Mouse (Mus musculus): ENCODE data around the gene Tgm2. TPM values are rescaled to one million over a fixed set of nuclear protein-coding genes. Genes with fewer than 3 reads are reported as not detected.

The Tgm2 gene
- polyA plus RNA-seq, 1 experiment from 2014 or later = 1.7 TPM

GRCm38 (mm10) chr2:158180797-158181196, 34.6 kb upstream of the Tgm2 start:
- Histone ChIP-seq H3K9ac (replicated peaks; ENCODE audit: low read depth, low read length) (no peak overlapping the region), H3K4me2 (ENCODE audit: low read depth, low read length) (no peak overlapping the region), H3K4me1 (ENCODE audit: control insufficient read depth, insufficient read depth, low read length) (peaks cover 20% of the 10 kb centered on the region), H3K36me3 (ENCODE audit: control insufficient read depth, insufficient read depth, low read length) (no peaks in the 10 kb centered on the region), H3K27ac (ENCODE audit: low read depth, low read length) (peak overlapping the region; percentile 71; the same call in 1 of the 2 replicates), H3K4me3 (ENCODE audit: low read depth, low read length) (no peak overlapping the region), H3K27me3 (ENCODE audit: control insufficient read depth, insufficient read depth, low read length) (no peaks in the 10 kb centered on the region), H3K9me3 (ENCODE audit: control insufficient read depth, low read length) (no peaks in the 10 kb centered on the region)
- no peak for ATAC-seq (ENCODE audit: low read depth)
- WGBS = 47% methylated on average over 9 of the region's 9 CpGs

- peak overlapping the region; percentile 52; the same call in 1 of the 2 replicates for H3K27ac ChIP-seq (ENCODE audit: low read depth, low read length)
- ATAC-seq (ENCODE audit: low read depth) = peak; percentile 30; the same call in 1 of the 2 replicates
- H3K4me3 ChIP-seq (ENCODE audit: low read depth, low read length) = no peak overlapping the region
- peaks cover 20% of the 10 kb centered on the region for H3K4me1 ChIP-seq (ENCODE audit: control insufficient read depth, insufficient read depth, low read length)
- H3K9me3 ChIP-seq (ENCODE audit: control insufficient read depth, low read length) = no peaks in the 10 kb centered on the region
- 9% methylated on average over 18 of the region's 18 CpGs for WGBS
- peak overlapping the region; percentile 12 for H3K4me2 ChIP-seq (ENCODE audit: low read depth, low read length)
- H3K27me3 ChIP-seq (ENCODE audit: control insufficient read depth, insufficient read depth, low read length) = no peaks in the 10 kb centered on the region
- H3K9ac ChIP-seq (replicated peaks; ENCODE audit: low read depth, low read length) = no peak overlapping the region
- H3K36me3 ChIP-seq (ENCODE audit: control insufficient read depth, insufficient read depth, low read length) = no peaks in the 10 kb centered on the region
Measured at GRCm38 (mm10) chr2:158179370-158180111, 33.3 kb upstream of the Tgm2 start.

- Histone ChIP-seq H3K36me3 (ENCODE audit: control insufficient read depth, insufficient read depth, low read length) (no peaks in the 10 kb centered on the region), H3K27ac (ENCODE audit: low read depth, low read length) (no peak overlapping the region), H3K9ac (replicated peaks; ENCODE audit: low read depth, low read length) (no peak overlapping the region), H3K4me2 (ENCODE audit: low read depth, low read length) (peak overlapping the region; percentile 12), H3K27me3 (ENCODE audit: control insufficient read depth, insufficient read depth, low read length) (no peaks in the 10 kb centered on the region), H3K4me3 (ENCODE audit: low read depth, low read length) (no peak overlapping the region), H3K4me1 (ENCODE audit: control insufficient read depth, insufficient read depth, low read length) (peaks cover 20% of the 10 kb centered on the region), H3K9me3 (ENCODE audit: control insufficient read depth, low read length) (no peaks in the 10 kb centered on the region)
- 10% methylated on average over 17 of the region's 19 CpGs for WGBS
- peak; percentile 39; the same call in 1 of the 2 replicates for ATAC-seq (ENCODE audit: low read depth)
Measured at GRCm38 (mm10) chr2:158178696-158179369, 32.6 kb upstream of the Tgm2 start.

- H3K9ac ChIP-seq (replicated peaks; ENCODE audit: low read depth, low read length) = no peak overlapping the region
- no peaks in the 10 kb centered on the region for H3K27me3 ChIP-seq (ENCODE audit: control insufficient read depth, insufficient read depth, low read length)
- H3K4me3 ChIP-seq (ENCODE audit: low read depth, low read length) = no peak overlapping the region
- H3K27ac ChIP-seq (ENCODE audit: low read depth, low read length) = peak overlapping the region; percentile 44; the same call in 1 of the 2 replicates
- peaks cover 20% of the 10 kb centered on the region for H3K4me1 ChIP-seq (ENCODE audit: control insufficient read depth, insufficient read depth, low read length)
- H3K9me3 ChIP-seq (ENCODE audit: control insufficient read depth, low read length) = no peaks in the 10 kb centered on the region
- no peak overlapping the region for H3K4me2 ChIP-seq (ENCODE audit: low read depth, low read length)
- H3K36me3 ChIP-seq (ENCODE audit: control insufficient read depth, insufficient read depth, low read length) = no peaks in the 10 kb centered on the region
- no peak for ATAC-seq (ENCODE audit: low read depth)
- WGBS = 72% methylated on average over 4 of the region's 4 CpGs
Measured at GRCm38 (mm10) chr2:158178139-158178538, 31.9 kb upstream of the Tgm2 start.

- H3K4me2 ChIP-seq (ENCODE audit: low read depth, low read length) = no peak overlapping the region
- H3K9me3 ChIP-seq (ENCODE audit: control insufficient read depth, low read length) = no peaks in the 10 kb centered on the region
- H3K9ac ChIP-seq (replicated peaks; ENCODE audit: low read depth, low read length) = no peak overlapping the region
- H3K4me1 ChIP-seq (ENCODE audit: control insufficient read depth, insufficient read depth, low read length) = peaks cover 20% of the 10 kb centered on the region
- 28% methylated on average over 3 of the region's 3 CpGs for WGBS
- no peak overlapping the region; the same call in 1 of the 2 replicates for H3K27ac ChIP-seq (ENCODE audit: low read depth, low read length)
- 0 out of 2 replicates have a peak, but pooled peaks have one; percentile 30 for ATAC-seq (ENCODE audit: low read depth)
- H3K27me3 ChIP-seq (ENCODE audit: control insufficient read depth, insufficient read depth, low read length) = no peaks in the 10 kb centered on the region
- H3K4me3 ChIP-seq (ENCODE audit: low read depth, low read length) = no peak overlapping the region
- H3K36me3 ChIP-seq (ENCODE audit: control insufficient read depth, insufficient read depth, low read length) = no peaks in the 10 kb centered on the region
Measured at GRCm38 (mm10) chr2:158177574-158177973, 31.3 kb upstream of the Tgm2 start.

- Histone ChIP-seq H3K36me3 (ENCODE audit: control insufficient read depth, insufficient read depth, low read length) (no peaks in the 10 kb centered on the region), H3K4me3 (ENCODE audit: low read depth, low read length) (no peak overlapping the region), H3K27me3 (ENCODE audit: control insufficient read depth, insufficient read depth, low read length) (no peaks in the 10 kb centered on the region), H3K4me2 (ENCODE audit: low read depth, low read length) (no peak overlapping the region), H3K27ac (ENCODE audit: low read depth, low read length) (no peak overlapping the region), H3K9me3 (ENCODE audit: control insufficient read depth, low read length) (no peaks in the 10 kb centered on the region), H3K4me1 (ENCODE audit: control insufficient read depth, insufficient read depth, low read length) (peaks cover 20% of the 10 kb centered on the region), H3K9ac (replicated peaks; ENCODE audit: low read depth, low read length) (no peak overlapping the region)
- ATAC-seq (ENCODE audit: low read depth) = no peak
- 93% methylated on average over 9 of the region's 9 CpGs for WGBS
Measured at GRCm38 (mm10) chr2:158176763-158177162, 30.5 kb upstream of the Tgm2 start.

GRCm38 (mm10) chr2:158175433-158175832, 29.2 kb upstream of the Tgm2 start:
- ATAC-seq (ENCODE audit: low read depth) = no peak
- H3K9me3 ChIP-seq (ENCODE audit: control insufficient read depth, low read length) = no peaks in the 10 kb centered on the region
- WGBS = 84% methylated on average over 3 of the region's 3 CpGs

GRCm38 (mm10) chr2:158174958-158175357, 28.7 kb upstream of the Tgm2 start:
- ATAC-seq (ENCODE audit: low read depth) = no peak
- H3K36me3 ChIP-seq (ENCODE audit: control insufficient read depth, insufficient read depth, low read length) = no peaks in the 10 kb centered on the region
- H3K4me3 ChIP-seq (ENCODE audit: low read depth, low read length) = no peak overlapping the region
- no peak overlapping the region for H3K4me2 ChIP-seq (ENCODE audit: low read depth, low read length)
- no peak overlapping the region for H3K9ac ChIP-seq (replicated peaks; ENCODE audit: low read depth, low read length)
- no peaks in the 10 kb centered on the region for H3K27me3 ChIP-seq (ENCODE audit: control insufficient read depth, insufficient read depth, low read length)
- no peaks in the 10 kb centered on the region for H3K9me3 ChIP-seq (ENCODE audit: control insufficient read depth, low read length)
- peaks cover 17% of the 10 kb centered on the region for H3K4me1 ChIP-seq (ENCODE audit: control insufficient read depth, insufficient read depth, low read length)
- 88% methylated on average over 15 of the region's 15 CpGs for WGBS
- no peak overlapping the region for H3K27ac ChIP-seq (ENCODE audit: low read depth, low read length)

More at GRCm38 (mm10) chr2:158175433-158175832, 29.2 kb upstream of the Tgm2 start:
- no peak overlapping the region for H3K4me3 ChIP-seq (ENCODE audit: low read depth, low read length)
- no peak overlapping the region for H3K4me2 ChIP-seq (ENCODE audit: low read depth, low read length)
- no peaks in the 10 kb centered on the region for H3K27me3 ChIP-seq (ENCODE audit: control insufficient read depth, insufficient read depth, low read length)
- peaks cover 17% of the 10 kb centered on the region for H3K4me1 ChIP-seq (ENCODE audit: control insufficient read depth, insufficient read depth, low read length)
- H3K36me3 ChIP-seq (ENCODE audit: control insufficient read depth, insufficient read depth, low read length) = no peaks in the 10 kb centered on the region
- H3K27ac ChIP-seq (ENCODE audit: low read depth, low read length) = no peak overlapping the region
- no peak overlapping the region for H3K9ac ChIP-seq (replicated peaks; ENCODE audit: low read depth, low read length)

- Histone ChIP-seq H3K27ac (ENCODE audit: low read depth, low read length) (no peak overlapping the region), H3K4me1 (ENCODE audit: control insufficient read depth, insufficient read depth, low read length) (peaks cover 12% of the 10 kb centered on the region; the same call in 1 of the 2 replicates), H3K9me3 (ENCODE audit: control insufficient read depth, low read length) (no peaks in the 10 kb centered on the region), H3K36me3 (ENCODE audit: control insufficient read depth, insufficient read depth, low read length) (no peaks in the 10 kb centered on the region), H3K4me2 (ENCODE audit: low read depth, low read length) (no peak overlapping the region), H3K27me3 (ENCODE audit: control insufficient read depth, insufficient read depth, low read length) (no peaks in the 10 kb centered on the region), H3K4me3 (ENCODE audit: low read depth, low read length) (no peak overlapping the region), H3K9ac (replicated peaks; ENCODE audit: low read depth, low read length) (no peak overlapping the region)
- 88% methylated on average over 5 of the region's 5 CpGs for WGBS
- ATAC-seq (ENCODE audit: low read depth) = no peak
Measured at GRCm38 (mm10) chr2:158174438-158174837, 28.2 kb upstream of the Tgm2 start.

All from neural tube, embryonic 14.5 days (tissue).